Mouse (Mus musculus): ENCODE data around the gene Higd2a. TPM values are rescaled to one million over a fixed set of nuclear protein-coding genes. Genes with fewer than 3 reads are reported as not detected.

The Higd2a gene
- polyA plus RNA-seq, 1 experiment from 2014 or later, result 183 TPM

DNA sequence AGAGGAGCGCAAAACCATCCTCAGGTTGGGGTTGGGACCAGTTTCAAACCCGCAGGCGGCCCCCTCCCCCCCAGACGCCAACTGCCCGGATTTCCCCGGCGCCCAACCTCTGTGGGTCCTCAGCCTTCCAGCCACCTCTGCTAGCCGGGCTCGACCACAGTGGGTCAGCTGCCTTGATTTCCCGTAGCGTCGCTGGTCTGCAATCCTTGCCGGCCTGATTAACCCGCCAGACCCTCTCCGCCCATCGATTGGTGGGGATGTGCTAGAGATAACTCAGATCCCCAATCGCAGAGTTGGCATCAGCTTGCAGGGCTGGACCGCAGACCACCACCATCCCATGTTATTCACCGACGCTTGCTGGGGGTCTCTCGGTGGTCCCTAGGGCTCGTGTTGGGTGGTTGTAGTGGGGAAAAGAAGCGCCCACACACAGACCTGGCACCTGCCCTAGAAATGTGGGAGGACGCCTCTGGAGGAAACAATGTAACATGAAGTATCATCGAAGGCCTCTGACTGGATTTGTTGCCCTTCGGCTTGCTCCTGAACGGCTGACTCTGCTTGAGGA, 32.0 kb downstream of the Higd2a start:
- Histone ChIP-seq H3K9ac (peak overlapping the region; percentile 97), H3K27ac (peak overlapping the region; percentile 88), H3K36me3 (0 out of 2 replicates have a peak, but pooled peaks cover 4% of the 10 kb centered on the region), H3K4me2 (peak overlapping the region; percentile 77), H3K4me1 (peaks cover 11% of the 10 kb centered on the region), H3K27me3 (no peaks in the 10 kb centered on the region), H3K9me3 (no peaks in the 10 kb centered on the region), H3K4me3 (peak overlapping the region; percentile 94)
- no peak for ATAC-seq (ENCODE audit: insufficient number of reproducible peaks, insufficient read depth, low FRiP score, low TSS enrichment, low read depth)
- under 1% methylated on average over 27 of the region's 27 CpGs for WGBS

DNA sequence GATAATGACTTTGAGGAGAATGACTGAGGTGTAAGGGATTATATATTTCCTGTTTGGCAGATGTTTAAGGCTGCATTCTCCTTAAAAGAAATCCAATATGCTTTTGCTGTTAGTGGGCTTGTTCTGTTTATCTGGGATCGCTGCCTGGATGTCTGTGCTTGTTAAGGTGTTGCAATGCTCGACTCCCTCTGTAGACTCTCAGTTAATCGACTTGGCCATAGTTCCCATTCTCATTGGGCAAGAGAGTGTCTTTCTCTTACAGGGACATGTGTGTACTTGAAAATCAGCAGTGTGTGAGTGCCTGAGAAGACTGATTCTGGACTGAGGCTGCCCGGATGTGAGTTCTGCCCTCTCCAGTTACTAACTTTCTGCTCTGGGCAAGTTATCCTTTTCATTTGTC, 39.1 kb downstream of the Higd2a start:
- H3K4me2 ChIP-seq, result no peak overlapping the region
- H3K9ac ChIP-seq, result no peak overlapping the region
- ATAC-seq (ENCODE audit: insufficient number of reproducible peaks, insufficient read depth, low FRiP score, low TSS enrichment, low read depth), result no peak
- no peaks in the 10 kb centered on the region; the same call in 1 of the 2 replicates for H3K4me1 ChIP-seq
- no peak overlapping the region for H3K4me3 ChIP-seq
- peaks cover 28% of the 10 kb centered on the region for H3K36me3 ChIP-seq
- 77% methylated on average over 4 of the region's 4 CpGs for WGBS
- no peak overlapping the region for H3K27ac ChIP-seq
- no peaks in the 10 kb centered on the region for H3K27me3 ChIP-seq
- no peaks in the 10 kb centered on the region for H3K9me3 ChIP-seq

DNA sequence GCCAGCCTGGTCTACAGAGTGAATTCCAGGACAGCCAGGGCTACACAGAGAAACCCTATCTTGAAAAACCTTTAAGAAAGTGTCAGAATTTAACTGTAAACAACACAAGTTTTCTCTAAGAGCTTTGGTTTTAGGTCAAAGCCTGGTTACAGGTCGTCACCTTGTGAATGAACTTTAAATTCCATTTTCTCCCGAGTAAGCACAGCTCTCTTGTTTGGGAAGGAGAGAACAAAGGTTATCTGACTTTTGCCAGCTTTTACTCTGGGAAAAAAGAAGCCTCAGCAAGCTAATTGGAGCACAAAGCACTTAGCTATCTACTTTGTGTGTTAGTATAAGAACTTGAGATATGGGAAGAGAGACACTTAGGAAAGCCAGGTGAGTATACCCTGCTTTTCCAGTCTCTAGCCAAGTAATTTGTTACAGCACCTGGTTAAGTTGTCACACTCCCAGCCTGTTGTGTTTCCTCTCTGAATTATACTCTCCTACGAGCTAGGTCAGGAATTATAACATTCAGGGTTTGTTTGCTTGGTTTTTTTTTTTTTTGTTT, 42.8 kb downstream of the Higd2a start:
- 82% methylated on average over 3 of the region's 3 CpGs for WGBS
- H3K27ac ChIP-seq, result no peak overlapping the region
- H3K4me1 ChIP-seq, result no peaks in the 10 kb centered on the region; the same call in 1 of the 2 replicates
- H3K4me2 ChIP-seq, result no peak overlapping the region
- no peaks in the 10 kb centered on the region for H3K27me3 ChIP-seq
- no peak overlapping the region for H3K9ac ChIP-seq
- H3K4me3 ChIP-seq, result no peak overlapping the region
- no peak for ATAC-seq (ENCODE audit: insufficient number of reproducible peaks, insufficient read depth, low FRiP score, low TSS enrichment, low read depth)
- H3K9me3 ChIP-seq, result no peaks in the 10 kb centered on the region
- peaks cover 37% of the 10 kb centered on the region for H3K36me3 ChIP-seq

DNA sequence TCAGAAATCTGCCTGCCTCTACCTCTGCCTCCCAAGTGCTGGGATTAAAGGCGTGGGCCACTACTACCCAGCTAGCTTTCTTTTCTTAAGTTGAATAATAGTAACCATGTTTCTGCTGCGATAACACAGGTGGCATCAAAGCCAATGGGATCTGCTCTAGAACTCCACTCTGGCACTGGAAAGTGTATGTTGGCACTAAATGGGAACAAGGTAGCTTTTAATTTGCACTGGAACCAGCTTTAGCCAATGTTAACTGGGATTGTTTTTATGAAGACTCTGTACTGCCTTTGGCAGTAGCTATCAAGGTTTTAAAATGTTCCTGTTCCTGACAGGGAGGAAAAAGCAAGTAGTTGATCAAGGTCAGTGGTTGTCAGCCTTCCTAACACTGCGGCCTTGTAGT, 45.0 kb downstream of the Higd2a start:
- Histone ChIP-seq H3K27ac (no peak overlapping the region), H3K9me3 (no peaks in the 10 kb centered on the region), H3K27me3 (no peaks in the 10 kb centered on the region), H3K9ac (no peak overlapping the region), H3K4me3 (no peak overlapping the region), H3K4me2 (no peak overlapping the region), H3K36me3 (peaks cover 53% of the 10 kb centered on the region), H3K4me1 (no peaks in the 10 kb centered on the region)
- 97% methylated on average over 3 of the region's 3 CpGs for WGBS
- no peak for ATAC-seq (ENCODE audit: insufficient number of reproducible peaks, insufficient read depth, low FRiP score, low TSS enrichment, low read depth)

Small RNAs within 50 kb of the gene (microRNA-seq; reads per million reads assigned to microRNA genes)
- gene Gm24195, result not detected

Other genes with a start within 250 kb of the Higd2a start
- 7.3 and 7.4 TPM in 2 replicates for gene Cplx2, start 218.9 kb upstream of the Higd2a start, polyA plus RNA-seq (2015; fragmentation: Nextera tagmentation; extraction: Ambion mirVana)
- 132 and 152 TPM in 2 replicates for gene Thoc3, start 121.4 kb upstream of the Higd2a start, polyA plus RNA-seq (2015; fragmentation: Nextera tagmentation; extraction: Ambion mirVana)
- 16.3 and 17.2 TPM in 2 replicates for gene Simc1, start 86.4 kb upstream of the Higd2a start, polyA plus RNA-seq (2015; fragmentation: Nextera tagmentation; extraction: Ambion mirVana)
- 150 and 153 TPM in 2 replicates for gene 4833439L19Rik, start 24.8 kb upstream of the Higd2a start, polyA plus RNA-seq (2015; fragmentation: Nextera tagmentation; extraction: Ambion mirVana)
- 31.0 and 33.8 TPM in 2 replicates for gene Arl10, start 15.2 kb upstream of the Higd2a start, polyA plus RNA-seq (2015; fragmentation: Nextera tagmentation; extraction: Ambion mirVana)
- 97.5 and 113 TPM in 2 replicates for gene Nop16, start 117 bp upstream of the Higd2a start, polyA plus RNA-seq (2015; fragmentation: Nextera tagmentation; extraction: Ambion mirVana)
- gene Cltb, start 21.1 kb downstream of the Higd2a start, polyA plus RNA-seq (2015; fragmentation: Nextera tagmentation; extraction: Ambion mirVana), result 38.0 and 39.1 TPM in 2 replicates
- 82.8 and 92.9 TPM in 2 replicates for gene Faf2, start 31.6 kb downstream of the Higd2a start, polyA plus RNA-seq (2015; fragmentation: Nextera tagmentation; extraction: Ambion mirVana)
- 58.3 and 62.8 TPM in 2 replicates for gene Rnf44, start 103.7 kb downstream of the Higd2a start, polyA plus RNA-seq (2015; fragmentation: Nextera tagmentation; extraction: Ambion mirVana)
- gene Cdhr2, start 111.3 kb downstream of the Higd2a start, polyA plus RNA-seq (2015; fragmentation: Nextera tagmentation; extraction: Ambion mirVana), result 1.4 TPM in 1 of 2 replicates, not detected in the other
- 0.44 and 0.46 TPM in 2 replicates for gene Gprin1, start 159.7 kb downstream of the Higd2a start, polyA plus RNA-seq (2015; fragmentation: Nextera tagmentation; extraction: Ambion mirVana)
- 0.20 TPM in 1 of 2 replicates, not detected in the other for gene Sncb, start 176.4 kb downstream of the Higd2a start, polyA plus RNA-seq (2015; fragmentation: Nextera tagmentation; extraction: Ambion mirVana)
- not detected in 2 replicates for gene Eif4e1b, start 193.8 kb downstream of the Higd2a start, polyA plus RNA-seq (2015; fragmentation: Nextera tagmentation; extraction: Ambion mirVana)
- 7.5 and 7.6 TPM in 2 replicates for gene Tspan17, start 199.2 kb downstream of the Higd2a start, polyA plus RNA-seq (2015; fragmentation: Nextera tagmentation; extraction: Ambion mirVana)